Mouse (Mus musculus) heart, adult 11 months (tissue): Measurements from ENCODE around the gene Nr1h3.

Source experiments
- DNase-seq: peaks from one replicate; pipeline ENCODE4 v3.0.0; 2022

The Nr1h3 gene

DNA sequence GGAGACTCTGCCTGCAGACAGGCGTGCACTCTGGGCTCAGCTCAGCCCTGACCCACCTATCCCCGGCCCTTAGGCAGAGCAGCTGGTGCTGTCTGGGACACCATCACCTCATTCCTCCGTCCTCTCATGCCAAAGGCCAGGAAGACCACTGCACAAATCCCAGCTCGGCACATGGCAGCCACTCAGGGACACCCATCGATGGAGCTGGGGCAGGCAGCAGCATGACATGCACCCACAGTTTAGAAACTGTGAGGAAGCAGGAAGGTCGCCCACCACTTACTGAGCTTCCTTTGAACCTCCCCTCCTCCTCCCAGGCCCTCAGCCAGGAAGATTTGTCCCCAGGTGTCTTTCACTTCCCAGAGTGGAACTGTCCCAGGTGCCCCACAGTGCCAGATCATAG, 65.2 kb downstream of the Nr1h3 start:
- peak; percentile 89 for DNase-seq

DNA sequence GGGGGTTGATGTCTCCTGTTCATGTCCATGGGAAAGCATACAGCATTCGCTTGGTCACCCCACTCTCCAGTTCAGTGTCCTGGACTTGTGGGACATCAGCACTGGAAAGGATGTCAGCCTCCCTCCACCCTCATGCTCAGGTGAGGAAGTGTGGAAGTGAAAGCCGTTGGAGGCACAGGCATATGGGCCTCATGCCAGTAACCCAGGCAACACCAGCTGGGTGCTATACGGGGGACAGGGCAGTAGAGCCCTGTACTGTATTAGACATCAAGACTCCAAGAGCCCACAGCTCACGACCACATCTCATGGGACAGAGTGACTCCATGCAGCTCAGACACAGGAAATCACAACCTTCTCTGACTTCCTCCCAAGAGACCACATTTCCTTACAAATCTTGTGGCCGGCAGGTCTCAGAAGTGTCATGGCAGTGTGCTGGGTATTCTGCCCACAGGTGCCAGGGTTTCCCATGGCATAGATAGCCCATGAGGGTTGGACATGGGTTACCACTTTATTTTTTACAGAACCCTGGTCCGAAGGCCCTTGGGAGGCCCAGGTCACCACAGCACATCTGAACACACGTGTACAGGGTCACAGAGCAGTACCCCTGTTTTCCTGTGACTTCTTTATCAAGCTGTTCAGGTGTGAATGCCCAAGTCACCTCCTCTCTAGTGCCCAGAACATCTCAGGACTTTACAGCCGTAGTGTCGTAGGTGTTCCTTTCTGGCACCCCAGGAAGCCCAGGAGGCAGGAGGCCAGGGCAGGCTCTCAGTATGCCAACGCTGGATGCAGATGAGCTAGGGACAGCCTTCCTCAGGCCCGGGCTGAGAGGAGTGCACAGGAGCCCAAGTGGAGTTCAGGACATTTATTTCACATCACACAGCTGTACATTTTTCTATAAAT, 65.9 kb downstream of the Nr1h3 start:
- DNase-seq: peak; percentile 86
